Mouse (Mus musculus) lung, postnatal 4 days (tissue): ENCODE measurements around the gene Arhgef7.

ENCODE experiments used
- DNase-seq, 2 experiments: peaks; one replicate each; pipeline ENCODE4 v3.0.0; 2021

The Arhgef7 gene

DNA sequence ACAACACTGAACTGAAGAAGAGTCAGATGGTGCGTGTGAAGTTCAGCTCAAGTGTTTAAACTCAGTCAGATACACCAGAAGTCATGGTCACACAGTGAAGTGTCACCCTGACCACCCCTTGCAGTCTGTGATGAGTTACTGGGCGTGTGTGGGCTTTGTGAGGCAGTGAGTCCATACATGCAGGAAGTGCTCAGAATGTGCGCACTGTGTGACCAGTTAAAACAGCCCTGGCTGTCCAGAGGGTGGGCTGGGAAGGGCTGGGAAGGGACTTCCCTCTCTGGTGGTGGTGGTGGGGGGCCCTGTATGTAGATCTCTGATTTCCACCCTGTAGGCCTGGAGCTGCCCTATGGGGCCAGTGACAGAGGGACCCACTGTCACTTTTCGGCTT, 71.0 kb downstream of the Arhgef7 start:
- no peak for DNase-seq

DNA sequence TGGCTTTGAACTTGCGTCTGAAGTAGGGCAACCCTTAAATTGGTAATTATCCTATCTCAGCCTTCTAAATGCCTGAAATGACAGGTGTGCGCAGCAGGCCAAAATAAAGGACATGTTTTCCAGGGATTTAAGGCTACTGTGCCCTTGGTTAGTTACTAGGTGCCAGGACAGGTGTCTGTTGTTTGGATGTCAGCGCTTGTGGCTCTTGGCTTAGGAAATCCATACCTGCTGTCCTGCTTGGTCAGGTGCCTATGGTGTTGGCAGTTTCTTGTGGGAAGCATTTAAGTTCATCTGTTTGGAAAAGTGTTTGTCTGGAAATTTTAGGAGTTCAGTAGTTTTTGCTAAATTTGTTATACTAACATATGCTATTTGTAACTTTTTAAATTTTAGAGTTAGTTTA, 71.6 kb downstream of the Arhgef7 start:
- no peak for DNase-seq

DNA sequence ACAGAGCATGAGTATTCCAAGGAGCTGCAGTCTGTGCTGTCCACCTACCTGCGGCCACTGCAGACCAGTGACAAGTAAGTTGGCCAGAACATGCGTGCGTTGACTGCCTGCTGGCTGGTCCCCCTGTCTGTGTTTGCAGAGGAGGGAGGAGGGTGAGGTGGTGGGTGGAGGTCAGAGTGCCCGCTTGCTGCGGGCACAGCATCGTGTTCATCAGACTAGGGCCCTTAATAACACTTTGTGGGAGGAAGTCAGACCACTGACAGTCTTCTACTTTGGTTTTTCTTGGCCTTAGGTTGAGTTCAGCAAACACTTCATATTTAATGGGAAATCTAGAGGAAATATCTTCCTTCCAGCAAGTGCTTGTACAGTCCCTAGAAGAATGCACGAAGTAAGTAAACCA, 73.0 kb downstream of the Arhgef7 start:
- DNase-seq: peak; percentile 30 to 70

DNA sequence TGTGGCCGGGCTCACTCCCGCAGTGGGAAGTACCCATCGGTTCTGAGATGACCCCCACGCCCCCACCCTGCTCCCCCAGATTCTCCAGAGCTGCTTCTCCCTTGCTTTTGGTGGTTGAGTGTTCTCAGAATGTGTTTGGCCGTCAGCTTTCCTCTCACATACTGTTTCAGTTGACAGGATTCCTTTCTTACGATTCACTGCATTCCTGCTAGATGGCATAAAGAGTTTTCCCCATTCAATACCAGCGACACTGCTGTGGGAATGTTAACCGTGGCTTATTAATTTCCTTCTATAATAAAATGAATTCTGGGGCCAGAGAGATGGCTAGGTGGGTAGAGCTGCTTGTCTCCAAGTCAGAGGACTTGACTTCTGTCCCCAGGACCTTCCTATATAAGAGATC, 74.0 kb downstream of the Arhgef7 start:
- DNase-seq: no peak

DNA sequence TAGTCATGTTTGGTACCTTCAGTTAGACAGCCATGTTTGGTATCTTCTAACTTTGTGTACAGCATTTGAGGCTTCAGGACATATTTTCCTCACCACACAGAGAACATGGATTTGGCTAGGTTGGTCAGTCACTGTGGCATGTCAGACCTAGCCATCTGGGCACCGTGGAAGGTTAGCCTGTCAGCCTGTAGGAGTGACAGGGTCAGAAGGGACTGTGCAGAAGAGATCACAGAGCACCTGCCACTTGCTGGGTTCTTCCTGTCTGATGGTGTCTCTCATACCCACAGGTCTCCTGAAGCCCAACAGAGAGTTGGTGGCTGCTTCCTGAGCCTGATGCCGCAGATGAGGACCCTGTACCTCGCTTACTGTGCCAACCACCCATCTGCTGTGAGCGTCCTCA, 77.4 kb downstream of the Arhgef7 start:
- no peak for DNase-seq

DNA sequence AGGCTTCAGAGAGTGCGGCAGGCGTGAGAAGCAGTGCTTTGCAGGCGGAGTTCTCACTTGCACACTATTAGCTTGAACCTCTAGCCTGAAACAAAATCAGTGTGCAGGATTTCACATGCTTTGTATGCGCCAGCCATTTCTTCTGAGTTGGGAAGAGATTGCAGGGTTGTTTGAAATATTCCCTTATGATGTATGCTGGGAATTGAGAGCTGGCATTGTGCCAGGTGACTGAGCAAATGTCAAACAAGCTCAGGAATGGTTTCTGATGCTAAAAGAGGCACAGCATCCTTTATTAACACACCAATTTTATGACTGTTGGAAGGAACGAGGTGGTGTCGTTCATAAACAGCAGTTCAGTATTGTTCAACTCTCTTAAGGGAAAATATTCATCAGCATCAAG, 78.7 kb downstream of the Arhgef7 start:
- no peak for DNase-seq

DNA sequence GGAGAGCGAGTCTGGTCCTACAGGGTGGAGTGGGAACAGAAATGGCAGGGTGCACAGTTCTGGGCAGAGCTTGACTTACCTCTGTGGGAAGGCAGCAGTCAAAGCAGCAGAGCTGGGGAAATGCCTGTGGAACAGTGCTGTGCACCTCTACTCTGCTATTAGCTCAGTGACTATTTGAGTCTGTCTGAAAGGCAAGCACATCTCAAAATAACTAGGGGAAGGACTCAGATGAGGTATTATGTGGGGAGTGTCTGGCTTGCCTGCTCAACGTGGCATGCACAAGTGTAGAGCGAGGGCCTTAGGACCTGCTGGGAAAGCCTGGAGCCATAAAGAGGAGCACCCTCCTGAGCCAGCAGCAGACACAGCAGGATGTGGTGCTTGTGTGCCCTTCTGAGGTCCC, 79.8 kb downstream of the Arhgef7 start:
- DNase-seq: no peak

DNA sequence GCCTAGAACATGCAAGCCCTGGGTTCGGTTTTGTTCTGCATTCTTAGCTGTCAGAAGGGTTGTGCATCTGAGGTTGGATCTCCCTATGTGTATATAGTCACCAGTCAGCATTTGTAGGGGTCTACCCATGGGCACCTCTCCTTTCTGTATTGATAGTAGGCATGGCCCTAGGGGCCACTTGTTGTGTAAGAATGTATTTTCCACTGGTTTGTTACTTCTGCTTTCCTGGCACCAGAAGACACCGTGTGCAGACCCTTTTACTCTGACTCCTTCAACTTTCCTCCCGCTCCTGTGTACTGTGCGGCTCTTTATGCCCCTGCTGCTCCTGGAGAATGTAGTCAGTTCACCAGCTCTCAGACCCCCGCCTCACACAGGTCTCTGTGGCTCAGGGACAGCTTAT, 80.5 kb downstream of the Arhgef7 start:
- DNase-seq: no peak

DNA sequence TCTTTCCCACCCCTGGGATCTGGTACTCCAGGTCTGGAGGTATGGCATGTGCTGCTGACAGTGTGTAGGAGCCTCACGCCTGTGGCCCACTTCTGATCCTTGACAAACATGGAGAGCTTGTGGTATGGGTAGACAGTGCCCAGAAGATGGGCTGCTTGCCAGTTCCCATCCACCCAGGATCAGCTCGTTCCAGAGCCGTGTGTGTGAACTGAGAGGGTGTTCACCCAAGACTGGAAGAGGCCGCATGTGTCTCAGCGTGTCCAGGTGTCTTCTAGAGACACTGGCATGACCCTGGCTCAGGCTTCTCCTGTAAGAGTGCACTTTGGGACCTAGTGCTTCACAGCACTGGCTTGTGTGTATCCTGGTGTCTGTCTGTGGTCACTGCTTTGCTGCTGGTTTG, 82.9 kb downstream of the Arhgef7 start:
- no peak for DNase-seq

DNA sequence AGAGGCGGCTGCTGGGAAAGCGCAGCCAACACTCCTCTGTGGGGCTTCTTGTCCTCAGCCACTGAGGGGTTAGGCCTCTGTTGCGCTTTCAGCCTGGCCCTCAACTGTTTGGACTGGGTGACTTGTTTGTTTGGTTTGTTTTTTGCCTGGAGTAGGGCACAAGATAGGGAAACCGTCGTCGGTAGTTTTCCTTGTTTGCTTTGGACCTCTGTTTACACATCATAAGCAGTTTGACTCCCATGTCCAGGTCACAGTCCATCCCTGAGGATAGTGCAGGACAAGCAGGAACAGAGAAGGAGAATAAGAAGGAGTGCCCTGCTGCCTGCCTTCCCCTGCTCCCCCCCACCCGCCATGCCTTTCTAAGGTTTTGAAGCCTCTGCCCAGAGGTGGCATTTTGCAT, 86.3 kb downstream of the Arhgef7 start:
- DNase-seq: no peak

DNA sequence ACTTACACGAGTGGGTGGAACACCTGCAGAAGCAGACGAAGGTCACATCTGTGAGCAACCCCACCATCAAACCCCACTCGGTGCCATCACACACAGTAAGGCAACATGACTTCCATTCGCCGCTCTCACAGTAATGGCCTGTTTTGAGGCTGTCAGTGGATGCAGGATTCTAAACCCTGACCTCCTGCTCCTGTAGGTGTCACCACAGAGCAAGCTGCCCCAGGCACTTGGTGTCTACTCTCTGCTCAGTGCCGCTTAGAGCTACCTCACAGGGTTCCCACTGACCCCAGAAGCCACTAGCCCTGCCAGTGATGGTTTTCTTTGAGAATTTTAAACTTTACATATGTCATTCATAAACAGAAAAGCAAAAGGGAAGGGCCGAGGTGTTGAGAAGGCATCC, 87.7 kb downstream of the Arhgef7 start:
- no peak for DNase-seq

DNA sequence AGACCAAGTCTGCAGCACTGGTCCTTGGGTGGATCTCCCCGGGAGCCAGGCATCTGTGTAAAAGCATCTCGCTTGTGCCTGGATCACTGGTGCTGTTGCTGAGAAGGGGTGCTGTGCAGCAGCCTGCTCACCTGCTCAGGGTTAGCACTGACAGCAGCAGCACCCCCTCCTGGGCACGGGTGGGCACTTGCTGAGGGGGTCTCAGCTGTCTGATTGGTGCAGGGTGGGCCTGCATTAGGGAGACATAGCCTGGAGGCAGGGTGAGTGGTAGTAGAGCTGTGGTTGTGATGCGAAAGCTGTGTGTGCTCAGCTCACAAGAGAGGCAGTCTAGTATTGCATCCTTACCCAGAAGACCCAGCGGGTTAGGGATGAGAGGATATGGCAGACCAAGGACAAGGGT, 92.6 kb downstream of the Arhgef7 start:
- DNase-seq: no peak

DNA sequence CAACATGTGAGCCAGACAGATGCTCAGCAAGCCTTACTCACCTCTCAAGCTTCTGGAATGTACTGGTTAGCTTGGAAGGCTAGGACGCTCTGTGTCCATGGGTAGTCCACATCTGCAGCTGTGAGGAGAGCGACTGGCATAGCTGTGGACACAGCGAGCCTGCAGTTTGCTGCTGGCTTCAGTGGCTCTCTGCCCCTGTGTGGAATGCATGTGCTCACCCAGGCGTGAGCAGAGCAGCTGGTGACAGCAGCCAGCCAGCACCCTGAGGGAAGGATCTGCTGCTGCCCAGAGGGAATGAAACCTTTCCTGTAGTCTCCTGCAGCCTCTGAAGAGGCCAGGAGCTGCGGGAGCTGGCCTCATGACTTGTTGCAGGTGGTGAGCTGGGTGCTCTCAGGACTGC, 93.0 kb downstream of the Arhgef7 start:
- DNase-seq: no peak

DNA sequence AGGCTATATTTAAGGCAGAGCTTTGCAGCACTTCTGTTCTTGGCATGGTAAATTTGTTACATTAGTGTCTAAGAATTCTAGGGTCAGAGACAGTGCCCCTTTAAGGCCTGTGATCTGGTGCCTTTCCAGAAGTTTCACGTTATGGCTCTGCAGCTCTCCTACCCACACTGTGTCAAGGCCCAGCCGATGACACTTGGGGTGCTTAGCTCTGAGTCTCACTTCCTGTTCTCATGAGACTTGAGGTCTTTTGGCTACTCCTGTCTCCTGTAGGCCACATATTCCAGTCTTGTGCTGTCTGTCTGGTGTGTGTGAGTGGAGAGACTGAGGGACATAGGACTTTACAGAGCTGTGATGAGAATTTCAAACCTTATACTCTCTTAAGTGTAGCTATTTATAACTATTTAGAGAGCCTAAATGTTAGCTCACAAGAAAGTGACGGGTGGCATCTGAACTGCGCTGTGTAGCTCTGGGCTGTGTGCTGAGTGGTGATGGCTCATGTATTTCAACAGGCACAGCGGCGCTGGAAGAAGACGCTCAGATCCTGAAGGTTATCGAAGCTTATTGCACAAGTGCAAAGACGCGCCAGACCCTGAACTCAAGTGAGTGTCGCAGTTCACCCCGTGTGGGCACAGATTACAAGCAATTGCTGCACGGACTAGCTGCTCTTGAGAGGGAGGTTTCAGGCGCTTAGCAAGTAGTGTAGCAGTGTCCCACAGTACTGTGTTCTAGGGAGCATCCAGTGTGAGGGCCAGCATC, 94.1 kb downstream of the Arhgef7 start:
- DNase-seq: no peak

DNA sequence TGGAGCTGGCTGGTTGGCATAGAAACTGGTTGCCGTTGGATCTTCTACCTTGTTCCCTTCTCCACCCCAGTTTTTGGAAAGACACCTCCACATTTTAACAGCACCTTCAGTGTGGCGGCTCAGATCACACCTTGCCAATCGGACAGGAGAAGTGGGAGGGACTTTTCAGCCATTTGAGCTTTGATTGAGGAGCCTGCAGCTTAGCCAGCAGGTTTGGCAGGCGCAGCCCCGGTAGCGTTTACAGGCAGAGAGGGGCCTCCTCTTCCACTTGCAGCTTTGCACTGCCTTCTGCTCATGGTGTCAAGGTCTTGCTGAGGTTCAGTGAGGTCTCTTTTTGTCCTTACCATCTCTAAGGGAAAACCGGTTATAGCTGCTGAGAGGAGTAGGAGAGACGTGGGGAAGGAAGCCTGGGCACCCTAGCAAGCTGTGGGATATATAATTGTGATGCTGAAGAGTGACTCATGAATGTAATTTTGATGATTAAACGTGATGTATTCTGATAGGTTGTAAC, 95.1 kb downstream of the Arhgef7 start:
- no peak for DNase-seq

DNA sequence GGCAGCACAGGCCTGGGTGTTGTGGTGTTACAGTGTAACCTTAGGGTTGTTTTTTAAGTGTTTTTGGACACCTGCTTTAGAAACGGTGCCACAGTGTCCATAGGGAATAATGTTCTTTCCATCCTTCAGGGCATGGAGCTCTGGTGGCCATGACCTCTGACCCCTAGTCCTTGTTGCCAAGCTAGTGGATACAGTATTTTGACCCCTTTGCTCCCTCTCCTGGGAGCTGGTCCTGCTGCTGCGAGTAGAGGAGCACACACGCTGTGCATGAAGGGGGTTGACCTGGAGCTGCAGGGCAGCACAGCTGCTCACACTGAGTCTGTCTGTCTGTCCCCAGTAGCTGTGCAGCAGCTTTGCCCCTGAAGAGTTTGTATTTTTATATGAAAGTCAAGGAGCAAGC, 98.2 kb downstream of the Arhgef7 start:
- no peak for DNase-seq

DNA sequence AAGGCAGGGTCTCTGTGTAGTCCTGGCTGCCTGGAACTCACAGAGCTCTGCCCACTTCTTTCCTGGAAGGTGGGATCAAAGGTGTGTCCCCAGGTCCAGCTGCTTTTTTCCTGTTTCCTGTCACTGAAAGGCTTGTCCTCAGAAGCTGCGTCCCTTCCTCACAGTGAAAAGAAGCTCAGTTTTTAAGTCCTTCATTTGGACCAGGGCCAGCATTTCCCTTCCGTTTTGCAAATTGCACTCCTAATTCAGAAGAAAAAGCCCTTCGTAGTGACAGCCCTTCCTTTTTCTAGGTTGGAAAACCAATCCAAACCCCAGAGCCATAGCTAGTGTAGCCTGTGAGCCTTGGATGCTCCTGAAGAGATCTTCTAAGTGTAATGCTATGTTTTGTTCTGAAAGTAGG, 99.8 kb downstream of the Arhgef7 start:
- no peak for DNase-seq

DNA sequence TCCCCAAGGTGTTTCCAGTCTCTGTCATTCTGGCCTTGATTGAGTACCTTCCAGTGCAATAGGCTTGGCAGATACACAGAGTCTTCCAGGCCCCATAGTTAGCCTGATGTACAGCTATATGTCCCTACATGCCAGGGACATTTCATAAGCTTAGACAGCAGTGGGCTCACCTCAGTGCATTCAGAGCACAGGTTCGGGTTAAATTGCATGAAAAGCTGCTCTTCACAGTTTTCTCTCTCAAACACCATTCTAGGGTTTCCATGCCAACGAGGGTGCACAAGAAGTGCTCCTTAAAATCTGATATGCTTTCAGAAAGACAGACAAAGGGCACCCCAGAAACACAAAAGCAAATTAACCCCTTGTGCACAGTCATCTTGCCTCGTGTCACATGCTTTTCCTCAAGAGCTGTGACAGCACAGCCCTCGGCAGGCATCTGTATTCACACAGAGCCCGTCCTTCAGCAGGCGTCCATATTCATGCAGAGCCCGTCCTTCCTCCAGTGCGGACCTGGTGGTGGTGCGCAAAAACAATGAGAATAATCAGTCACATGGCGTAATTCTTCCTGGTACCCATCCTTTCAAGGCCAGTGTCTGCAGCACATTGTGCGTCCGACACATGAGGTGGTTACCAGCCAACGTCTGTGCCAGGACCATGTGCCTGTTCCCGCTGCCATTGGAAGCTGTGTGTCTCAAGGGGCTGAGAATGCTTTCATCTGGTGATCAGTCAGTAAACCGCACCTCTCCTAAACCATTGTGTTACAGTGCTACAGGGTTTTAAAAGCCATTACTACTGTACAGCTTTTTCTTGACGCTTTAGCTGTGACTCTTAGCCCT, 102.9 kb downstream of the Arhgef7 start:
- DNase-seq: no peak

DNA sequence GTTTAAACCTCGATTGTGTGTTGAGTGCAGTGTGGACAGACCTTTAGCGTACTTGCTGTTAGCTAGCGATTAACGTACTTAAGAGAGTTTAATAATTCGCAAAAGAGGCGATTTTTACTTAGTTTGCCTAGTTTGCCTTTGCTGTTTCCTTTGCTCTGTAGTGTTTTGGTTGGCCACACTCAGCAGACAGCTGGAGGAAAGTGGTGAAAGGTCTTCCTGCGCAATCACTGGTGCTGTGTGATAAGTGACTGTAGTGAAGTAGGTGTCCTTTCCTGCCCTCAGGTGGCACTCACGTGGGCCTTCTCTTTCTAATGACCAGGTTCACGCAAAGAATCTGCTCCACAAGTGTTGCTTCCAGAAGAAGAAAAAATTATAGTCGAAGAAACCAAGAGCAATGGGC, 103.7 kb downstream of the Arhgef7 start:
- no peak for DNase-seq

DNA sequence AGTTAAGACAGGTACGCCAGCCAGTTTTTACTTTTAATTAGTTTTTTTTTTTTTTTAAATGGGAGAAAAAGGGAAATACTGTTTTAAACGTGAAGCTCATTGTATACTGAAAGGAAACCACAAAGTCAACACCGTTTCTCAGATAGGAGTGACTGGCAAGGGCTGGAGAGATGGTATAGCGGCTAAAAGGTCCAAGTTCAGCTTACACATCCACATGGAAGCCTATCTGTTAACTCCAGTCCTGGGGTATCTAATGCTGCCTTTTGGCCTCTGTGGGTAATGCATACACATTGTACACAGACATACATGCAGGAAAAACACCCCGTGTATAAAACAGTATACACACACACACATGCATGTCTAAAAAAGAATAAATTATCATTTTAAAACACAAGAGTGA, 104.4 kb downstream of the Arhgef7 start:
- DNase-seq: no peak

DNA sequence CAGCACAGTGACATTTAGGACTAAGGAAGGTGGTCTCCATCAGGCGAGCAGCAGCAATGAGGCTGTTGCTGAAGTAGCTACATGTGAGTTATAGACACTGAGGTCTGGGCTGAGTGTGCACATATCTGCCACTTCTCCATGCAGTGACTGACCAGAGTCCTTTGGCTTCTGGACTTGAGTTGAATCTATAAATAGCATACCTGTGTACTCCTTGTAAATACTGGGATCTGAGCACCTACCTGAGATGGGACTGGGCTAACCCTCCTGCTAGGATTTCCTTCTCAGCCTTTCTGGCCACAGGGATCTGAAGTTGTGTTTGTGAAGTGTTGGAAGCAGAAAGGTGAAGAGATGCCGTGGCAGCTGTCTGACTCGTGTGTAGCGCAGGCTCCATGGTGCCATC, 105.6 kb downstream of the Arhgef7 start:
- DNase-seq: no peak

DNA sequence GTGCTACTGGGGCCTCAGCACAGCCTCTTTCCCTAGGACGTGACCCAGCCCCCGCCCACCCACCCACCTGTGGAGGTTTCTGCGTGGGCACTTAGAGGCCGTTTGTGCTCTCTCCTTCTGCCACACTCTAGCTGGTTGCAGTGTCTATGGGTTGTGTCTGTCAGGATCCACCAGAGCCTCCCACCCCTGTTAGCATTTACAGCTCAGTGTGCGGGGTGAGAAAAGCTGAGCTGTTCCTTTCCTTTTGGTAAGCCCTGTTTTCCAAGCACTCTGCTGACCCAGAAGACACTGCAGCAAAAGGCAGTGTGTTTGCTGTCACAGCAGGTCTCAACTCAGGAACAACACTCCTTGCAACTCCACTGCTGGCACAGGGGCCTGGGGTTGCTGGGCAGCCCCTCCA, 106.7 kb downstream of the Arhgef7 start:
- DNase-seq: no peak

DNA sequence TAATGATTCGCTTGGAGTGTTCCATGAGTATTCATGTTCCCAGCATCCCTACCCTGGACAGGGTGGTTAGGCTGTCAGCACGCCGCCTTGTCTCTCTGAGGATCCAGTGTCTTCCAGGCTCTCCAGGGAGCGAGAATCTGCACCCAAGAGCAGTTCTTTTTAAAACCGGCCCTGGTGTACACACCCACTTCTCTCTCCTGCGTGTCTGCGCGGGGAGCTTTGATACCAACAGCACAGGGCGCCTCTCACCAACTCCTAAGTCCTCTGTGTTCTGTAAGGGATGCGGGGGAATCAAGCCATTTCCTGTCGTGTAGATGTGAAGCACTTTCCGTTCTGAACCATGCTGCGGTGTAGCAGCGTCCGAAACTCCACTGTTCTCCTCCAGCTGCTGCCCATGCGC, 107.2 kb downstream of the Arhgef7 start:
- no peak for DNase-seq

DNA sequence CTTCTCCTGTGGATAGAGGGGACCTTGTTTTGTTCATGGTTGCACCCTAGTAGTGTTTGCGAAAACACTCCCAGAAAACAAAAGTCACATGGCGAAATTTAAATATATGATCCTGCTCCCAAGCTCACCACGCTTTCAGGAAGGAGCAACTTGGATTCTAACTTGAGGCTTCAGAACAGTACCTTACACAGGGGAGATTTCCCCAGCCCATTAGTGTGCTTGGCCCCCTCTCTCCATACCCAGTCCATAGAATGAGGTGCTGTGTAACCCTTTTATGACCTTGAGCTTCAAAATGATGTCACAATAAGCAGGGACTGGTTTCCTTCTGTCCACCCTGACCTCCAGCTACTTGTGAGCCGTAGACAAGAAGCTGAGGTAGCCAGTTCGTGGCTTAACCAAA, 112.7 kb downstream of the Arhgef7 start, which contains the start of gene Tex29:
TSS of gene Tex29 (plus strand) at position 301 of the 400 bp plus-strand sequence.
- DNase-seq: no peak
